Mouse (Mus musculus) brain, adult 2 months (tissue): Measurements from ENCODE around the gene Nr2c1.
A peak's percentile ranks its signal among the peaks of the same experiment; 100 is the strongest.

Experiments
- DNase-seq: peaks from one replicate; pipeline ENCODE4 v3.0.0; 2011; ENCODE audit warnings: low read depth, low spot score

Gene Nr2c1

GRCm38 (mm10) chr10:94147756-94148531, at the start of gene Nr2c1:
Nr2c1 (plus strand) TSS chr10:94148023.
- DNase-seq, result peak; percentile 95

GRCm38 (mm10) chr10:94098100-94098499, 49.7 kb upstream of the Nr2c1 start:
- no peak for DNase-seq

DNA sequence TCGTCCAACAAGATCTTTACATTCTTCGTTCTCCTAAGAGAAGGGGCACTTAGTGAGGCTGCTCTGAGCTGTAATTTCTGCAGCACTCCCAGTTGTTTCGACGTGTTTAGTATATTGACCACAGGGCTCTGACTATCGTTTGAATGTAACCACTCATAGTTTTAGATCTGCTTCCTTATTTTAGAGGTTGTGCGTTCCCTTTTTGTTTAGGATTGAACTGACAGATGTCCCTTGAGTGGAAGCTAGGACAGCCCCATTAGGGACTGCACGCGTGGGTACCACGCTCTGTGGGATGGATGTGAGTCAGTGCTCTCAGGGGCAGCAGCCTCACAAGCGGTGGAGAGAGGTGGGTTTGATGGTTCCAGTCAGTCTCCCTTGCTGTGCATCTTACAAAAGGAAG, 42.3 kb upstream of the Nr2c1 start:
- no peak for DNase-seq

DNA sequence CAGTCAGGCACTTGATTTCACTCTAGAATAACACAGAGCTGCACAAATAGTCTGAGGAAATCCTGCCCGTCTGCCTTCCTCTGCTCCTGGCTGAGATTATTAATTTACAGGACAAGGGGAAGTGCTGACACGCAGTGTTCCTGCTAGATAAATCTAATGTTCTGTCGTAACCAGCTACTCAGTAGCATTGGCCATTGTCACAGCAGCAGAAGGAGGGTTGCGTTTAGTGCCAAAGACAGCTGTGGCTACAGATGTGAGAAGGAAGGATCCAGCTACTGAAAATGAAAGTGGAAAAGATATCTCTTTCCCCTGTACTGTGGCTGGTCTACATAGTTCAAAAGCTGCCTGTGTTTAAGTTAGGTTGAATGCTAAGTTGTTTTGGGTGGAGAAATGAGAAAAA, 40.7 kb upstream of the Nr2c1 start:
- no peak for DNase-seq

DNA sequence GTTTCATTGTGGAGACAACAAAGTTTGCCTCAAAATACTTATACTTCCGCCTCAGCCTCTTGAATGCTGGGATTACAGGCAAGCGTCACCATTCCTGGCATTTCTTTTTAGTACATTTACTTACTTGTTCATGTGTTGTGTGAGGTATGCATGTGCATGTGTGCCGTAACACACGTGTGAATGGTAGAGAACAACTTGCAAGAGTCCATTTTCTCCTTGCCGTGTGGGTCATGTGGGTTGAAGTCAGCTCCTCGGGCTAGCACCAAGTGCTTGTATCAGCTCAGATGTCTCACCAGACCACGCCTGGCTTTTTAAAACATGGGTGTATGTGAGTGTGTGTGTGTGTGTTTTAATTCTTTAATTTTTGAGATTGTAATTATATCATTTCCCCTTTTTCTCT, 40.2 kb upstream of the Nr2c1 start:
- no peak for DNase-seq

DNA sequence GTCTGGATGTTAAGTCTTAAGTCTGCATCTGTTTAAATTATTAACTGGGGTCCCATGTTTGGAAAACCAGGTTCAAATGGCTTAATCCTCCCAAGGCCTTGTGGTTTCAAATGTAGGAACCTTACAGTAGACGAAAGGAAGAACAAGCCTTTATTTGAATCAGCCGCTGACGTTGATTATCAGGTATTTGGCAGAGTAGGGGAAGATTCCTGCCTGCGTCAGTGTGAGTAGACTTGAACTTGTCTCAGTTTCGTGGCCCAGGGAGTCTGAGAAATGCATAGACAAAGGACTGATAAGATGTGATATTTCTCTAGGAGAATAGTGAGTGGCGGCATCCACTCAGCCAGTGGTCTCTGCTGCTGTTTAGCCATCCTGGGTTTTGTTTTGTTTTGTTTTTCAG, 39.0 kb upstream of the Nr2c1 start:
- DNase-seq, result no peak

DNA sequence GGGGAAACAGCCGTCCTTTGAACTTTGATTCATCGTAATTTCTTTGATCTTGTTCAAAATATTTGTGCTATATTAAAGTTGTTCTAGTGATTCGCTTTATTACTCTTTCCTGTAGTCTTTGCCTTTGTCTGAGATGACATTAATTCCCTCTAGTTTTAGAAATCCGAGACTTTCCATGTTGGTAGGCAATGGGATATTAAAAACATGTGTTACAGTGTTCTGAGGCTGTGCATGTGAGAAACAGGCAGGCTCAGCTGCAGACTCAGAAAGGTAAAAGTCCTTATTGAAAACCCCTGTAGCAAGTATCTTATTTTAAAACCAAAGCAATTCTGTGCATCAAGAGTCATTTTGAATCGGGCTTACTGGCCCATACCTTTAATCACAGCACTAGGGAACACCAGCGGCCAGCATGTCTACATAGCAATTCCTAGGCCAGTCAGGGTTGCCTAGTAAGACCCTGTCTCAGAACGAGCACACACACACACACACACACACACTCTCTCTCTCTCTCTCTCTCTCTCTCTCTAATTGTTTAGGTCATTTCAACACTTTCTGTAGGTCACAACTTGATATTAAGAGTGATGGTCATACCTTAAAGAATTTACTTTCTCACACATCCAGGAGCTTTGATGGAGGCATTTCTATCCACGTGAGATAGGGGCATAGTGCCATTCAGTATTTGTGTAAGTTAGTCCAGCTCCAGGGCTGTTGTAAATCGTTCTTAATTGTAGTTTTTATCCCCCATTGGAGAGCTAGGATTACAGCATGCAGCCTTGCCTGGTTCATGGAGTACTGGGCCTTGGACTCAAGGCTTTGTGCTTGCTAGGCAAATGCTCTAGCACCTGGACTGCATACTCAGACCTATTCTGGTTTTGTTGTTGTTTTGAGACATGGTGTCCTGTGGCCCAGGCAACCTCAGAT, 36.7 kb upstream of the Nr2c1 start:
- DNase-seq, result no peak

GRCm38 (mm10) chr10:94112207-94112606, 35.6 kb upstream of the Nr2c1 start:
- peak; percentile 43 for DNase-seq

GRCm38 (mm10) chr10:94115893-94116599, 31.8 kb upstream of the Nr2c1 start:
- peak; percentile 88 for DNase-seq

DNA sequence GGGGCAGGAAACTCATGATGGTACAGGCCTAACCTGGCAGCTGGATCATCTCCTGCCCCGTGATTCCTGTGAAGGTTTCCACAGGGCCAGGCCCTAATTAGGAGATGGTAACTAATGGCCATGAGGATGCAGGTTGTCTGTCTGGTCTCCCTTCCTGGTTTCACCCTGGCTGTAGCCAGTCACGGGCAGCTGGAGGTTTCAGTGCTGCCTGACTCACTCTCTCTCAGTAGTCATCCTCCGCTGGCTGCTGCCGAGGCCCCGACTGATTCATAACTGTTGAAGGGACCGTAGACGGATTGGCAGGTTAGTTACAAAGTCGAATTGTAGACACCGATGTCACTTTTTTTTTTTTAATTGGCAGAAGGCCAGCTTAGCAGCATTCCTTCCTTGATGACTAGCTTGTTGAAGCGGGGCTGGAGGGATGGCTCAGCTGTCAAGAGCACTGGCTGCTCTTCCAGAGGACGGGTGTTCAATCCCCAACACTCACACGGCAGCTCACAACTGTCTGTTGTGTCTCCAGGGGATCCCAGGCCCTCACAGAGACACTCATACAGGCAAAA, 31.0 kb upstream of the Nr2c1 start:
- no peak for DNase-seq

GRCm38 (mm10) chr10:94117916-94118315, 29.9 kb upstream of the Nr2c1 start:
- no peak for DNase-seq

GRCm38 (mm10) chr10:94118993-94119392, 28.8 kb upstream of the Nr2c1 start:
- DNase-seq, result no peak

DNA sequence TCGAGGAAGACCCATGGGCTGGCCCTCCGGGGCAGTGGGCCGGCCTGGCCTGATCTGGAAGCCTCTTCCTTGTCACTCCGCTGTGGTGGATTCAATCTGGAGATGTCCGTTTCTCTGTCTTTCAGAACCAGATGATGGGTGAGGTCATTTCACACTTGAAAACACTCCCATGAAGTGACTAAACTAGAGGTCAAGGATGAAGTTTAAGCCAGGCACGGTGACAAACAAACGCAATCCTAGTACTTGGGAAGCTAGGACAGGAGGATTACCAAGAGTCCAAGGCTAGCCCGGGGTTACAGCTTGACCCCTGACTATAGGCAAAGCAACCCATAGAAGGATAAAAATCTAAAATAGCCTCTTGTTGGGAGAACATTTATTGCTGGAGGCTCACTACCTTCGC, 27.1 kb upstream of the Nr2c1 start:
- DNase-seq, result no peak

DNA sequence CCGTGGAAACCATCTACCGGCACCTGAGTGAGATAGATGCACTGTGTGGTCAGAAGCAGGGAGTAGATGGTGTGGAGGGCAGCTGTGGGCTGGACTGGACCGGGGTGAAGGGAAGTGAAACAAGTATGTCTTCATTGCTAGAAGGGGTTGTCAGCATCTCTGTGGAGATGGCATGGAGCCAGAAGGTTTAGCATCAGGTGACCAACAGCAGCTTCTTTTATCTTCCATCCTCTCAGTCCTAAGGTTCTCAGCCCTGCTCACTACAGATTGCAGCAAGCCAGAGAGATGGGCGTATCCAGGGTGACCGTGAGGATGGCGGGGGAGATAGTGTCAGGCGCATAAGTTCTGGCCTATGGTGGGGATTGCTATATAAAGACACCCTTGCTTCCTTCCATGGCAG, 25.2 kb upstream of the Nr2c1 start:
- DNase-seq, result peak; percentile 39

DNA sequence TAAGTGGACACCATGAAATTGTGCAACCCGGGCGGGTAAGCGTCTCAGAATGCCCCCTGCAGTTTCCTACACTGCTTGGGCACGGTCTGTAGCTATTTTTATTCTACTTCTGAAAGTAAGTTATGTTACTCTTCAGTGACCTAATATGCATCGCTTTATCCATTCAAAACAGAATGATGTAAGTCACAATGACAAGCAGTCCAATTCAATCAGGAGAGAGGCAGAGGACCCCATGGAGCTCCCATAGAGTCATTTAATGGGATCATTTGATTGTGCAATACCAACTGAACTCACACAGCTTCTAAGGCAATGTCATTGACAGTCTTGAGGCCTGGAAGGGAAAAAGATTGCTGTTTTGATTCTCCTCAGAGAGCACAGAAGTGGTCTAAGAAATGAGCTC, 24.2 kb upstream of the Nr2c1 start:
- DNase-seq, result no peak

DNA sequence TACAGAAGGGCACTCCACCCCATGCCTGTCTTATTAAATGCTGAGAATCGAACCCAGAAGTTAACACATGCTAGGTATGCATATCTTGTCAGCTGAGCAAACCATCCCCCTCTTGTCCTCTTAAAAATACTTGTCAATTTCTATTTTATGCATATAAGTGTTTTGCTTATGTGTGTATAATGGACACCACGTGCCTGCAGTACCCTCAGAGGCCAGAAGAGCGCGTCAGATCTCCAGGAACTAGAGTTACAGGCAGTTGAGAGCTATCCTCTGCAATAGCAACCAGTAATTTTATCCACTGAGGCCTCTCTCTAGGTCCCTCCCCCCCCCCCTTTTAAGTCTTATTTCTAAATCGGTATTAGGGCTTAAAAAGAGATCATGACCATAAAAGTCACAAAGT, 23.4 kb upstream of the Nr2c1 start:
- DNase-seq, result peak; percentile 21

- peak; percentile 99 for DNase-seq
These were observed 18.1 kb upstream of the Nr2c1 start for GRCm38 (mm10) chr10:94129680-94130119.

GRCm38 (mm10) chr10:94133081-94133480, 14.7 kb upstream of the Nr2c1 start:
- DNase-seq, result peak; percentile 56

- peak; percentile 56 for DNase-seq
These were observed 14.1 kb upstream of the Nr2c1 start for GRCm38 (mm10) chr10:94133674-94134073.

DNA sequence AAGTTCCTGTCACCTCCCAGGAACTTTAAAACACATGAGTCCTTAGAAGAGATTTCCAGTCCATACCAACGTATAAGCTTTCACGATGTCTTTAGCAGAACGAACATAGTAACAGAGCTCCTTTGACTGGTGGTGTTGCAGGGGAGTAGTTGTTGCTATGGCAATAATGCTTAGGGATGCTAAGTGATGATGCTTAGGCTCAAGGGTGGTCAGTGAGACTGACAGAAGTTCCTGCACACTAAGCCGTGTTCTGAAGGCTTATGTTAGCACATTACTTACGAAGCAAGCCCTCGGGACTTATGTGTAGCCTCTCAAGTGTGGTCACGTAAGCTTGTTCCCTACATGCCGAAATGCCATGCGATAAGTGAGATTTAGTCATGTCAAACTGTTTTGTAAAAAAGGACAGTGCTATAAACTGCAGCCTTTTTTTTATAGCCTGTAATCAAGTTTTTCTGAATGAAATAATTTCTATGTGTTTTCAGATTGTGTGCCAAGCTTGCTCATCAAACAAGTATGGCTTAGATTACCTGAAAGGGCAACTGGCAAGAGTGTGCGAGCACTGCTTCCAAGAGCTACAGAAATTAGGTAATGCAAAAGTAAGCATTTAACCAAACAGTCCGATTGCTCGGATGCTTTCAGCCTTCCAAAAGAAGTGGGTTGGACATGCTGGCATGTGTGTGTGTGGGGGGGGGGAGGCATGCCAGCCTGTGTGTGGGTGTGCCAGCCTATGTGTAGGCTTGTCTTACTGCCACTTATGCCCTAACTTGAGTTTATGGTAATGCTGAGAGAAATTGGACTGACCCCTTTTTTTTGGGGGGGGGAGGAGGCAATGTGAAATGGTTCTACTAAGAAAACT, 13.1 kb upstream of the Nr2c1 start:
- peak; percentile 57 for DNase-seq
